Mouse (Mus musculus): ENCODE results near the gene Zdhhc20.
A peak's percentile ranks its signal among the peaks of the same experiment; 100 is the strongest.

- peak; percentile 61; the same call in 1 of the 2 replicates for TF ChIP-seq POLR2A (IDR thresholded peaks at IDR 0.05; ENCODE audit: borderline replicate concordance, insufficient read depth, low read length)
- TF ChIP-seq CTCF (IDR thresholded peaks at IDR 0.05; ENCODE audit: borderline replicate concordance, insufficient read depth, low read depth, low read length), result no peak
Measured at GRCm38 (mm10) chr14:57890011-57890842, at the start of gene Zdhhc20.
